Mouse (Mus musculus) cerebellum, adult 18-20 months (tissue): ENCODE measurements around the gene Hoxa11.
A peak's percentile ranks its signal among the peaks of the same experiment; 100 is the strongest.

Experiments
- DNase-seq, 2 experiments: peaks; one replicate each; pipeline ENCODE4 v3.0.0; 2021

Gene Hoxa11

GRCm38 (mm10) chr6:52264106-52264790 lies 18.6 kb upstream of the Hoxa11 start:
- no peak for DNase-seq

GRCm38 (mm10) chr6:52263321-52263585 lies 17.6 kb upstream of the Hoxa11 start:
- no peak for DNase-seq

GRCm38 (mm10) chr6:52262463-52263320 lies 17.1 kb upstream of the Hoxa11 start:
- no peak for DNase-seq

GRCm38 (mm10) chr6:52261751-52262462 lies 16.3 kb upstream of the Hoxa11 start:
- DNase-seq: no peak

GRCm38 (mm10) chr6:52260654-52261575 lies 15.3 kb upstream of the Hoxa11 start, which contains the start of gene Hoxa13:
Hoxa13 (minus strand) TSS chr6:52260880.
- DNase-seq: no peak

GRCm38 (mm10) chr6:52259811-52260261 lies 14.2 kb upstream of the Hoxa11 start:
- DNase-seq: no peak

- no peak for DNase-seq
These were observed 13.6 kb upstream of the Hoxa11 start for GRCm38 (mm10) chr6:52259081-52259790.

GRCm38 (mm10) chr6:52256956-52257355 lies 11.3 kb upstream of the Hoxa11 start:
- peak; percentile 57 to 66 for DNase-seq

GRCm38 (mm10) chr6:52253511-52254500 lies 8.2 kb upstream of the Hoxa11 start:
- no peak for DNase-seq

- DNase-seq: no peak
These were observed 7.3 kb upstream of the Hoxa11 start for GRCm38 (mm10) chr6:52252775-52253376.

GRCm38 (mm10) chr6:52252016-52252774 lies 6.6 kb upstream of the Hoxa11 start:
- DNase-seq: no peak

GRCm38 (mm10) chr6:52251177-52251879 lies 5.7 kb upstream of the Hoxa11 start:
- DNase-seq: no peak

GRCm38 (mm10) chr6:52249826-52250225 lies 4.2 kb upstream of the Hoxa11 start:
- DNase-seq: no peak

GRCm38 (mm10) chr6:52249415-52249738 lies 3.8 kb upstream of the Hoxa11 start:
- DNase-seq: no peak

GRCm38 (mm10) chr6:52248638-52249414 lies 3.2 kb upstream of the Hoxa11 start:
- no peak for DNase-seq

- DNase-seq: no peak
These were observed 2.4 kb upstream of the Hoxa11 start for GRCm38 (mm10) chr6:52247766-52248637.

GRCm38 (mm10) chr6:52246916-52247315 lies 1.3 kb upstream of the Hoxa11 start:
- no peak for DNase-seq
